Mouse (Mus musculus) adrenal gland, postnatal 25 days (tissue): Measurements from ENCODE around the gene Tmeff2. TPM values are rescaled to one million over a fixed set of nuclear protein-coding genes. Genes with fewer than 3 reads are reported as not detected.

Source experiments
- DNase-seq: peaks from one replicate; pipeline ENCODE4 v3.0.0; 2021; ENCODE audit warnings: mixed read lengths
- total RNA-seq: library from RNA; stranded (reverse); gene quantifications from 2 replicates; pipeline ENCODE4 v1.2.3, GENCODE M21; 2021

The Tmeff2 gene
- total RNA-seq, 1 experiment from 2014 or later = 6.4 TPM

DNA sequence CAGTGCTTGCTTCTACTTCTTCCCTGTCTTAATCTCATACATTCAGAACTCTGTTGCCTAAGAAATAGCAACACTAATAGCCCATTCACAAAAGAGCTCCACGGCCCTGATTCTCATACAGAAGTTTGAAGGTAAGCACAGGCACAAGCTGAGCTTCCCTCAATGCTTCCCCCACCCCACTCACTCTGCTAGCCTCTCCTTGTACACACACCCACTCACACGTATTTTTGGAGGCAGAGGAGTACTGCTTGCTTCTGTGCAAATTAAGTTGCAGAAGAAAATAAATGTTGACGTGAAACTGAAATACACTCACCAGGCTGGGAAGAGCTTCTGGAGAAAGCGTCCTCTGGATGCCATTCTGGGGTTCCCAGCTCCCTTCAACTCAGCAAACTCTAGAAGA is 80.1 kb downstream of the Tmeff2 start:
- no peak for DNase-seq

- no peak for DNase-seq
These were observed 80.8 kb downstream of the Tmeff2 start for GRCm38 (mm10) chr1:50981151-50981828.

DNA sequence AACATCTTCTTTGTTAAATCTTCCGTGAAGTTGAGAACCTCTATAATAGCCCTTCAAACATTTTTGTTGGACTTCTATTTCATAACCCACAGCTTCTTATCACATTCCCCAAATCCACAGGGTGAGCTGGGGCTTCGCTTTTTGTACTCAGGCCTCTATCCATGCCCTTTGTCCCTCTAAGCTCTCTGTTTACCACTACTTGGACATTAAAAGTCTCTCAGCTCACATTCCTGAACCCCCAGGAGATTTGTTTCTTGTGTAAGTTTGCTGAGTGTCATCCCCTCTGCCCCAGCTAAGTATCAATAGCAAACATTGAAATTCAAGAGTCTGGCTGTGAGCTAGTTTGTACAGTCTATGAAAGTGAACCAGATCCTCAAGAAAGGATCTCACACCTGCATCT is 90.2 kb downstream of the Tmeff2 start:
- DNase-seq = no peak

GRCm38 (mm10) chr1:50994505-50994904 is 94.1 kb downstream of the Tmeff2 start:
- no peak for DNase-seq

- no peak for DNase-seq
These were observed 99.3 kb downstream of the Tmeff2 start for GRCm38 (mm10) chr1:50999793-51000192.

- no peak for DNase-seq
These were observed 107.9 kb downstream of the Tmeff2 start for GRCm38 (mm10) chr1:51008344-51008743.

GRCm38 (mm10) chr1:51040249-51040648 is 139.8 kb downstream of the Tmeff2 start:
- DNase-seq = no peak

- no peak for DNase-seq
These were observed 144.4 kb downstream of the Tmeff2 start for GRCm38 (mm10) chr1:51044810-51045209.

DNA sequence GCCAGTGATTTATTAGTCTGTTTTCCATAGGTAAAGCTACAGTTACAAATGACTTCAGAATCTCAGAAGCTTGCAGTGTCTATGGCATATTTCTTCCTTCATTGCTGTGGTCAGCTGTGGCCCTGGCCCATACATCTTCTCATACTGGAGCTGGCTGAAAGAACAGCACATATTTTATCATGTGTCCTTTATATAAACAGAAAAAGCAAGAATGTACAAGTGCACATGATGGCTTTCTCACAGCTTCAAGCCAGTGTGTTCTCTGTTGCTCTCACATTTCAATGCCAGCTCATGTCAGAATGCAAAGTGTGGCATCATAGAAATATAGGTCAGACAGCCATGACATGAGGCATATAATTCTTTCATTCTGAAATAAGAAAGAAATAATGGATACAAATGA is 164.1 kb downstream of the Tmeff2 start:
- no peak for DNase-seq

DNA sequence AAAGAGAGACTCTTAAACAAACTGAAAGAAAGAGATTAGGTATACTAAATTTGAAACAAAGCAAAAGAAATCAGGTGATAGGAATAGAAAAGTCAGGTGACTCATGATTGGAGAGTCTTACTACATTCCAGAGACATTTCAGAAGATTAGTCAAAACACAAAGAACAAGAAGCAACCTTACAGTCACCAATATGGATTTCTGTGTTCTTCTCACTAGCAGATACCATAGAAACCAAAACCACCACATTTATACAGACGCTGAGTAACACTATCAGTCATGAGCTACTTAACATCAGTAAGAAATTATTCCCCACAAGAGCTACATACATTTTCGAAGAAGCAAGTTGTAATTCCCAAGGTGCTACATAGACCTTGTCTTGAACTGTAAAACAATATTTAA is 165.2 kb downstream of the Tmeff2 start:
- DNase-seq = no peak

DNA sequence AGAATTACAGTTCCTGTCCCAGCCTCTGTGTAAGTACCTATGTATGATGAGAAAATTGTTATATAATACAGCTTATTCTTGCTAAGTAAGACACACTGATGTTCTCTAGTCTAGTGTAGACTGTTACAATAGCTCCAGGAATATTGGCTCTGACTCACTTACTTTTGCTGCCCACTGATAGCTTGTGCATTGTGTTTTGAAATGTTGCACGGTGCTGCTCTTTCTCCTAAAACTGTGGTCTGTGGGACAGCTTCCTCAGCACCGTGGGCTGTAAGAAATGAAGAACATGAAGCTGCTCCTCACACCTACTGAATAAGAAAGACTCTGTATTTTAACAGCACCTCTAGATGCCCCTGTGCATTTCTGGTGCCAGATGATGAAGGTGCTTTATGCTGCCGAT is 168.4 kb downstream of the Tmeff2 start:
- DNase-seq = no peak

- no peak for DNase-seq
These were observed 168.8 kb downstream of the Tmeff2 start for GRCm38 (mm10) chr1:51069288-51069687.

DNA sequence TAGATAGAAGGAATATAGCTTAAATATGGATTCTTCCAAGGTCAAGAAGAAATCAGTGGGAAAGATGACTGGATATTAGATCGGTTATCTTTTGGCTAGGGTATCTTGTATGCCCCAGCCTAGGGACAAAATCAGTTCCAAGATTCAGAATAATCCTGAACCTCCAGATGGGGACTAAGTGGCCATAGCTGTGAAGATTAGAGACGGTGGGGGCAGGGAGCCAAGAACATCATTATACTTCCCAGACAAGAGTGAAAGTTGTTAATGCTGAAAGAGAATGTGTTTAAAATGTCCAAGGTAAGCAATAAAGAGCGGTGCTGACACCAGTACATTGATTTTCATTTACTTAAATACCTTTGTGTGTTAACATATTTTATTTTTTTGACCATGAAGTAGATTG is 173.6 kb downstream of the Tmeff2 start:
- DNase-seq = no peak

DNA sequence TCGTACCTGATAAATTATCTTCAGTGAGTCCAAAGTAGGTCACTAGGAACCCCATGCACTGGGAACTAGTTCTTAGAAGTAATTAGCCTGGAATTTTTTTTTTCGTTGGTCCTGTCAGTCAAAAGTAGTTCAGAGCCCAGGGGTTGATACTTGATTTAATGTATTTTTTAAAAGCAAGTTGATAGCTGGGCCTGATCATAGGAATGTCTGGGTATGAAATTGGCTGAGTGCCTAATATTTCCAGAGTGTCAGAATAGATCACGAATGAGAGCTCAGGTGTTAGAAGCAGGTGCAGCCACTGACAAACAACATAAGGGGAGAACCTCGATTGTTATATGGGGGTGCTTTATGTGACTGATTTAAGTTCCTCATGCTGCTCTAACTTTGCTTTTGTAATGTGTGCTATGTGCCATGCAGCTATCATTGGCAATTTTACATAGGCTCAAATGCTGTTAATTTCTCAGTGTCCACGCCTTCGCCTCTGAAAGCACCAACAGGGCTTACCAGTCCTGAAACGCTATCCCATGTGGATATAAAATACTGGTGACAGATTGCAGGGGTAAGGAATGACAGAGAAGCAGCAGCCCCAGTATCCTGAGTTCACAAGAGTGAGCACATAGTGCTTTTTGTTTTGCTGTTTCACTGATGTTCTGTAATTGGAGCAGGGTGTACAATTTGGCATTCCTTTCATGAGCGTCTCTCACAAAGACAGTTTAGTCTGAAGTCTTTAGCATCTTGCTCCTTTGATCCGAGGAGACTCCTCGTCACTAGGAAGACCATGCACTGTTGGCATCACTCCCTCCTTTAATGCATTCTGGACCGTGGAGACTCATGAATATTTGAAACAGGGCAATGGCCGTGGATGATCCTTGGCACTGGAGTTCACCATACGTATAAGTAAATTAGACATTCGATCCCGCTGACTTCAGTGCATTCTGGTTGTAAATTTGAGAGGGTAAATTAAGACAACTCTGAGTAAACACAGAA is 175.6 kb downstream of the Tmeff2 start:
- no peak for DNase-seq

DNA sequence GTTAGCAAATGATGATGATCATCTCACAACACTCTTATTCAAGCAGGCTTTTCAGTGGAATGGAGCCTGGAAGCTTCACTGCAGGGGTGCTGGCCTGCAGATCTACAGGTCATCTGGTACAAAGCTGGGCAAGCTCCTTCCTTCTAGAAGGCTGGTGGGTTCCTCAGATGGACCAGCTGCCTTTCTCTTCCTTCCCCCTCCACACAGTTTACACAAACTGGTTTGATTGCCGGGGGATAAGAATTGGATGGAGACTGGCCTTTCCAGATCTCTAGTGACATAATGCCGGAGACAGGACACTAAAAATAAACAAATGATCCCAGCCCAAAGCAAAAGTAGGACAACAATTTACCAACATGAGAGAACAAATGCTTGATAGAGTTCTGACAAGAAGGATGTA is 188.5 kb downstream of the Tmeff2 start:
- no peak for DNase-seq

DNA sequence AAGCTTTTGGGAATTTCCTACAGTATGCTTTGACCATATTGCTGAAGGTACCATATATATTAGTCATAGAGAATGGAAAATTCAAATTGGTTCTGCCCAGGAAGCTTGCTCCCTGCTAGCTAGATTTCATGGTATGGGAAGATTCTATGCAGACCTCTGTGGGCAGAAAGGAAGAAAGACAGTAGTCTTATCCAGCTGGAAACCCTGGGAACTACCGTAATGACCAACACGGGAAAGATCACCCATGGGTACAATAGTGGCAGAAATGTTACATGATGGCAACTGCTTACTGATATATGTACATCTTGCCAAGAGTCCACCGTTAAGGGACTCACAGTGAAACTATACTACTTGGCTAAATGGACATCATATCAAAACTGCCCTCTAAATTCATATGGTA is 189.4 kb downstream of the Tmeff2 start:
- DNase-seq = no peak

- DNase-seq = no peak
These were observed 189.8 kb downstream of the Tmeff2 start for GRCm38 (mm10) chr1:51090212-51090761.

DNA sequence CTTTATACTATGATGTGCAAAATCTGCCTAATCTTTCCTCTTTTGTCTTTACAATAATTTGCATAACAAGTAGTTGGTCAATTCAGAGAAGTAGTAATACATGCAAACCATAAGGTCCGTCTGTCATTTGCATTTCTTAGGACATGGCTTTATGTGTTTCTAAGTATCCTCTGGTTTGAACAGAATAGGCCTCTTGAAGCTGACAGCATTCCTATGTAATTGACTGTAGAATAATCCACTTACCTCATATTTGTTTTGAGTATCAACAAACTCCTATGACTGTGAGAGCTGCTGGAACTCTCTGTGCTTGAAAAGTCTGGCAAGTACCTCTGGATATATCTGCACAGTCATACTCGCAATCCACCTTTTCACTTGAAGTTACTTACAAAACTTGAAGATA is 194.3 kb downstream of the Tmeff2 start:
- no peak for DNase-seq

- DNase-seq = no peak
These were observed 196.6 kb downstream of the Tmeff2 start for GRCm38 (mm10) chr1:51096848-51097598.

GRCm38 (mm10) chr1:51101034-51101590 is 200.7 kb downstream of the Tmeff2 start:
- DNase-seq = no peak

DNA sequence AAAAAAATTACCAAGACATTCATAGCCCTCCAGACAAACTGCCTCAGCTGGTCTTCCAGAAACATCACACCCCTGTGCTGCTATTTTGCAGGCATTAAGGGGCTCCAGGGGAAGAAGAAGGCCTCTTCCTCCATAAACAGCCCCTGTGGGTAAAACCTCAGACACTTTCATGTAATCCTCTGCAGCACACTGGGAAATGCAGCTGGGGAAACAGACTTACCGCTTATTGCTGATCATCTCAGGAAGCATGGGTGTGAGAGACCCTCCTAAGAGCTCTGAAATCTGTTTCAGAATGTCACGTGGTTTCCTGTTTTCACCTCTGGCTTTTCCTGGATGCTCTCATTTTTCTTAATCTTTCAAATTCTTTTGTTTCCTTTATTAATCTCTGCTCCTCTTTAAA is 204.3 kb downstream of the Tmeff2 start:
- no peak for DNase-seq

DNA sequence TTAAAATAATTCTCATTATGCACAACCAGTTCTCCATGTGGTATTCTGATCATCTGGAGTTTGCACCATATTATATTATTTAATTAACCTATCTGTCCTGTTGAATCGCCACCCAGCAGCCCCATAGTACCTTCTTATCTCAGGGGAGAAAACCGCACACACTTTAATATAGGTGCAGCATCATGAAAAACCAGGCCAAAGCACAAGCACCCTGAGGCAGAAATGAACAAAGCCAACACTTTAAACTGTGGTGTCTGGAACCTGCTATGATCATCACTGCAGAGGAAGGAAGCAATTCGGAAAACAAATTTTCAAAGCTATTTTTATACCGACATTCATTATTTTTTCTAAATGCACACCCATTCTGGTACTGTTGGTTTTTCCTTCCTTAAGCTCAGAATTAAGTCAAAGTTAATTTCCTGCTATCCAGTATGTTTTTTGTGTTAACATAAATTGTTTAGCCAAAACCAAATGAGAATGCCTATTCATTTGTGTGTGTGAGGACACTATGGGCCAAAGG is 206.0 kb downstream of the Tmeff2 start:
- no peak for DNase-seq
